Mouse (Mus musculus) liver, adult (tissue): ENCODE measurements around the gene Pogz.
A peak's percentile ranks its signal among the peaks of the same experiment; 100 is the strongest.

Experiments
- GATA4 ChIP-seq: IDR thresholded peaks from 2 replicates; pipeline ENCODE4 v1.6.1; 2014; ENCODE audit warnings: mild to moderate bottlenecking, low read length; ENCODE audit not compliant: insufficient replicate concordance

Pogz gene

GRCm38 (mm10) chr3:94837183-94837890 is at the start of gene Pogz:
TSS of gene Pogz (plus strand) at chr3:94837567.
- TF ChIP-seq GATA4 = peak; percentile 54; the same call in 1 of the 2 replicates

DNA sequence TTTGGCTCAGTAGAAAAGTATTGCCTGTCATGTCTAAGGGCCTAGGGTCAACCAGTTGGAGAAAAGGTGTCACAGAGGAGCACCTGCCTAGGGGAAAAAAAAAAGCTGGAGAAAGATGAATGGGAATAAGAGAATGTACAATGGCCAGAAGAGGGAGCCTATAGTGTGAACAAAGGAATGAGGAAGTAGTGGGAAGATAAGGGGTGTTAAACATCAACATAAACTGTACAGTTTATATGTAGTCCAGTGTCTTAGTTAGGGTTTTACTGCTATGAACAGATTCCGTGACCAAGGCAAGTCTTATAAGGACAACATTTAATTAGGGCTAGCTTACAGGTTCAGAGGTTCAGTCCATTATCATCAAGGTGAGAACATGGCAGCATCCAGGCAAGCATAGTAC is 48.3 kb upstream of the Pogz start:
- no peak for TF ChIP-seq GATA4

DNA sequence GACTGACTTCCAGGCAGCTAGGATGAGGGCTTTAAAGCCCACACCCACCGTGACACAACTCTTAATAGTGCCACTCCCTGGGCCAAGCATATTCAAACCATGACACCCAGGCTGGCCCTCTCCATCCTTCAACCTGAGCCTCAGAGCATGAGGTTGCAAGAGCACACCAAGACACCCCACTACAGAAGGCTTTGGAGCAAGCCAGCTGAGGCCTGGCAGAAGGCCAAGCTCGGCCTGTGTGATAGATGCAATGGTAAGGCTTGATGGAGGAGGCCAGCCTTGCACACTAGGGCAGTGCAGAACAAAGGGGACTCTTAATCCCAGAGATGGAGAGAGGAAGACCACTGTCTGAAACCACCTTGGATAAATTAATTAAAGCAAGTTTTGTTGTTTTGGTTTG is 47.9 kb upstream of the Pogz start:
- no peak for TF ChIP-seq GATA4

DNA sequence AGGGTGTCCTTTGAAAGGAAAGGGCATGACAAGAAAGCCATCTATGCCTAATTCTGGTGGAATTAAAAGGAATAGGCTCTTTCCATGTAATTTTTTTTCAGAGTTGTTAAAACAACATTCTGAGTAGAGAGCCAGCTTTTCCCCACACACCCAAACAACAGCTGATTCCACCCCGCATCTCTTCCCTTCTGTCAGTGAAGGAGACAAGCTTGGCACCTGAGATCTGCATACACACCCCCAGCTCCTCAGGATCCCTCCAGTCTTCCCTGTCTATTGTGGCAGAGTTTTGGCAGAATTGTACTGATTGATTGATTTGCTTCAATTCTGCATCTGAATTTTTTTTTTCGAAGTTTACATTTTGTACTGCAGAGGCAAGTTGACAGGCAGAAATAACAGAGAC is 45.1 kb upstream of the Pogz start:
- TF ChIP-seq GATA4 = no peak

DNA sequence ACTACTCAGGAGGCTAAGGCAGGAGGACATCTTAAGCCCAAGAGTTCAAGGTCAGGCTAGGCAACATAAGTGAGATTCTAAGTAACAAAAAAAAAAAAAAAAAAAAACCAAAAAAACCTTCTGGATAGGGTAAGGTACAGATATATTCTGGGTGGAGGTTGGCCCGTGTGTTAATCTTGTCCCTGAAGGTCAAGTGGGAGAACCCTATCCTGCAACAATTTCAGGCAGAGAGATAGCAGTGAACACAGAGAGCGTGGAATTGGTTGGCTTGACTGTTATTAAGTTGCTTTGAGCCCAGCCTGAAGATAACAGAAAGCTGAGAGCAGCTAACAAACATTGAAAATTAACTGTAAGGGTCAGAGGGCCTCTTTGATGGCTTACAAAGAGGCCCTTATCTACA is 43.7 kb upstream of the Pogz start:
- no peak for TF ChIP-seq GATA4

DNA sequence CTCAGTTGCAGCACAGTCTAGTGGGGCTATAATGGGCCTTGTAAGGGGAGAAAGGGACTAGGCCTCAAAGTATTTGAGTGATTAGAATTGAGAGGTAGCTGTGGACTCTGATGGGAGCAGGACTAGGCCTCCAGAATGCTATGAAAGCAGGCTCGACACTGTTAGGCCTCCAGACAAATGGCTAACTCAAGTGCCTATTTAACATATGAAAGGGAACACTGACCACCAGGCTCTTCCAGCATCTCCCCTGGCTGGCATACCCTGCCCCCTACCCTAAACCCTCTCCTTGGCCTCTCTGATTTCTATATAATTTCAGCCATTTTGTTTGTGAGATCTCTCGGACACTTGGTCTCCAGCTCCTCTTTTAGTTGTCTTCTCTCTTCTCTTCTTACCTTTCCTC is 43.0 kb upstream of the Pogz start:
- no peak for TF ChIP-seq GATA4

DNA sequence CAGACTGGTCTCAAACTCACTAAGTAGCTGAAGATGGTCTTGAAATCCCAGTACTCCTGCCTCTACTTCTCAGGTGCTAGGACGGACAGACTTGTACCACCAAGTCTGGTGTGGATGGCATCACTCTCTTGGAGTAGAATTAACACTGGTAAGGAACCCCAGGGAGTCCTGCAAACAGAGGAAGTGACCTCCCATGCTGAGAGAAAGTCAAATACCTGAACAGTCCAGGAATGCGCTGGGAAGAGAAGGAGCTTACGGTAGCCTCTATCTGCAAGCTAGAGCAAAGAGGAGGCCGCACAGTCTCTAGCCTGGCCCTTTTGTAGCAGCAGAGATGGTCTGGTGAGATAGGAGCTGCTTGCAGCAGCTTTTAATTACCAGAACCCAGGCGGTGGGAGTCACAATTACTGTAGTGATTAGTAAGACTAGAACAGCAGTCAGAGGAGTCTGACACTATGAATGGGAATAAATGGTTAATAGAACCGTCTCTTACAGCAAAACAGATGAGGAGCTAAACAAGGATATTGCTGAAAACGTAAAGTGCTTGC is 41.7 kb upstream of the Pogz start:
- TF ChIP-seq GATA4 = no peak

- no peak for TF ChIP-seq GATA4
These were observed 41.2 kb upstream of the Pogz start for GRCm38 (mm10) chr3:94796181-94796580.

DNA sequence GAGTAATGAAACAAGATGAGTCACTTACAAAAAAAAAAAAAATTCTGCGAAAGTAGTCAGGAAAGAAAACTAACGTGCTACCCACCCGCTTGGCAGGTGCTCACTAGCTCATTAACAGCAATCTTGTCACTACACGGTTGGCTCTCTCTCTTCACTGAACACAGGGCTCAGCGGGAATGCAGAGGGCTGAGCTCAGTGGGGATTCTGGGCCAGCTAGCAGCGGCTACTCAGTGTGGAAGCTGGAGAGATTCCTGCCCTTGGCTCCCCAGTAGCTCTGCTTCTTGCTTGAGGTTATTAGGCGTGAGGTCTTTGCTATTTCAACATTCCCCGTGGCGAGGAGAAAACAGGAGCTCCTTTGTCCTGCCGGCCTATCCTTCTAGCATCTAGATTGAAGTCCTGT is 33.2 kb upstream of the Pogz start:
- no peak for TF ChIP-seq GATA4

- TF ChIP-seq GATA4 = no peak
These were observed 32.4 kb upstream of the Pogz start for GRCm38 (mm10) chr3:94804976-94805375.

GRCm38 (mm10) chr3:94808296-94808695 is 29.1 kb upstream of the Pogz start:
- TF ChIP-seq GATA4 = no peak

DNA sequence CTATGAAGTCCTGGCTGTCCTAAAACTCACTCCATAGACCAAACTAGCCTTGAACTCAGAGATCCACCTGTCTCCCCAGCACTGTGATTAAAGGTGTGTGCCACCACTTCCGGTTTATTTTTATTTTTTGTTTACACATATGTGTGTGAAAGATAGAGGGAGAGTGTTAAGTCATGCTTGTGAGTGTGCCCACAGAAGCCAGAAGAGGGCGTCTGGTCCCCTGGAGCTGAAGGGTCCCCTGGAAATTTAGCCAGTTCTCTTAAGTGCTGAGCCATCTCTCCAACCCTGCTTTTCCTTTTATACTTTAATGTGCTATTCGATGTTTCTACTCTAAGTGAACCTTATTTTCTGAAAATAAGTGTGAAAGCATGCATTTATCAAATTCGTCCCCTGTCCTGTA is 25.7 kb upstream of the Pogz start:
- TF ChIP-seq GATA4 = no peak

- no peak for TF ChIP-seq GATA4
These were observed 23.7 kb upstream of the Pogz start for GRCm38 (mm10) chr3:94813651-94814050.

- no peak for TF ChIP-seq GATA4
These were observed 23.3 kb upstream of the Pogz start for GRCm38 (mm10) chr3:94814063-94814462.

DNA sequence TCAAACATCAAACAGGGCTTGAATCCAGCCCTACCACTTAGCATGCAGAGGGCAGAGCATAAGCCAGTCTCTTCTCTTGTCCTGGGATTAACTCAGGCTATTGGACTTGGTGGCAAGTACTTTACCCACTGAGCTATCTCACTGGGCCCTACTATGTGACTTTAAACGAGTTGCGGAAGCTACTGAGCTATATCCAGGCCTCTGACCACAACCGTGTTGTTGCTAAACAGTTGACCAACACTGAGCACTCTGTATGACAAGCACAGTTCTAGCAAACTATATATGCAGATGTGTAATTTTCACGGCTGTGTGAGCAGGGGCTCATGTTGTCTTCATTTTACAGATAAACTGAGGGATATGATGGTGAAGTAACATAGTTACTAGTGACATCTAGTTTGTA is 22.7 kb upstream of the Pogz start:
- TF ChIP-seq GATA4 = no peak

- no peak for TF ChIP-seq GATA4
These were observed 21.8 kb upstream of the Pogz start for GRCm38 (mm10) chr3:94815603-94816002.

GRCm38 (mm10) chr3:94817731-94818130 is 19.6 kb upstream of the Pogz start:
- TF ChIP-seq GATA4 = no peak

DNA sequence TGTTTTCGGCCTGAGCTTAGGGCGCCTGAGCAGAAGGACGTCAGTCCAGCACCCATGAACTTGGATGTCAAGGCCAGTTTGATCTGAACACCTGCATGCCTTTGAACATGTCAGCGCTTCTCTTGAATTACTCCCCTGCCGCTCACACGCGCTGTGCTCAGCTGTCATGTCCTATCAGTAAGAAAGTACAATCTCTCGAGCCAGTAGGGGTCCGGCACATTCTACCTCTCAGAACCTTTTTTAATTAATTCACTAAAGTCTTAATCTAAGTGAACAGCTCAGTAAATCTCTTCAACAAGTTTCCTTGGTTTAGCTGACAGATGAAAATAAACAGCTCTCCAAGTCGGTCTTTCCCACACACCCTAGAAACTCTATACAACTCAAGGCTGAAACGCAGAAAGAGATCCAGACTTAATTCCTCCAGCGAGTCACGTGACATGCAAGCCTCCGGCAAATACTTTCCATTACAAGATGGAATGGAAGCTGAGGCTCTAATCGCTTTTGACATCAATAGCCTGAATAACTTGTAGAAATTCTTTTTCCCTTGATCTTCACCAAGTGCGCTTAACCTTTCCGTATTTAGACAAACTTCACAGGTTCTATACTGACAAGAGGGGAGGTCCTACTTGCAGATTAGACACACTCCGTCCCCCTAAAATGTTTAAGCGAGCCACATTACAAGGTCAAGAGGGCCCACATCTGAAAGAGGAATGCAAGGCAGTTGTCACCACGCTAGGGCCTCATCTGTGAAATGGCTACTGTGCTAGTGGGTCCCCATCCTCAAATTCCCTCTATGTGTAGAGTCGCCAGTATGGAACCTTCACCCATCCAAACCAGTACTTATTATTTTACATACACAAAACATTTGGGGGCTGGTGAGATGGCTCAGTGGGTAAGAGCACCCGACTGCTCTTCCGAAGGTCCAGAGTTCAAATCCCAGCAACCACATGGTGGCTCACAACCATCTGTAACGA is 17.6 kb upstream of the Pogz start:
- no peak for TF ChIP-seq GATA4
